Mouse (Mus musculus) retina, postnatal 1 day (tissue): ENCODE measurements around the gene Tmem165.

ENCODE experiments used
- DNase-seq: peaks from one replicate; pipeline ENCODE4 v3.0.0-alpha.2; 2012

The Tmem165 gene

GRCm38 (mm10) chr5:76246539-76246938, 62.9 kb downstream of the Tmem165 start:
- no peak for DNase-seq

GRCm38 (mm10) chr5:76250948-76251347, 67.3 kb downstream of the Tmem165 start:
- no peak for DNase-seq
